ENCODE assay signal across 28 mouse cellular contexts in the genomic region with DNA sequence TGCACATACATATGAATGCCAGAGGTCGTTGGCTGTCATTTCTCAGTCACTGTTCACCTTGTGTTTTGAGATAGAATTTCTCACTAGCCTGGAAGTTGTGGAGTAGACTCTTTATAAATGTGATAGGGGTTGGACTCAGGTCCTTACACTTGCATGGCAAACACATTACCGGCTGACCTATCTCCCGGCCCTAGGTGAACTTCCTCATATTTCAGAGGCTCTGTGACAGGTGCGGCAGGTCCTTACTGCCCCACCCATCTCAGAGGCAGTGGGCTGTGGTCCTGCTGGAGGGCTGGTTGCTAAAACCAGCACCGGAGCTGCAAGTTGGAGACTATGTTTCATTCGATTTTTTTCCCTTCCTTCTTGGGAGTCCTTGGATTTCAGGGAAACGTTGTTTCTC. TPM values are rescaled to one million over a fixed set of nuclear protein-coding genes. Genes with fewer than 3 reads are reported as not detected.
DNase-seq lines count a peak whose midpoint lies in the region; ATAC-seq and TF ChIP-seq lines count a peak whose summit lies in the region.
"Had no signal": no experiment of that assay in that cellular context is flagged by ENCODE, and none has a peak within 500 bp of the region (broad histone marks: within the 10 kb centered on the region; RNA-seq: fewer than 3 reads in every experiment).

No protein-coding gene starts in this region.

- H3K4me1 ChIP-seq in heart, embryonic 12.5 days (replicated peaks), result peaks cover 61% of the 10 kb centered on the region
- peaks cover 33% of the 10 kb centered on the region for H3K4me1 ChIP-seq in lung, embryonic 15.5 days
- H3K4me1 ChIP-seq in intestine, embryonic 16.5 days (ENCODE audit: control insufficient read depth, insufficient read depth, low read length), result peaks cover 21% of the 10 kb centered on the region
- peaks cover 12% of the 10 kb centered on the region; the same call in 1 of the 2 replicates for H3K4me1 ChIP-seq in stomach, postnatal 0 days (replicated peaks; ENCODE audit: control insufficient read depth, insufficient read depth)
- H3K4me1 ChIP-seq in midbrain, embryonic 16.5 days (ENCODE audit: control insufficient read depth, insufficient read depth, low read length), result peaks cover 9% of the 10 kb centered on the region

- H3K4me3 ChIP-seq in heart, embryonic 12.5 days, result no peak overlapping the region
- H3K4me3 ChIP-seq in lung, embryonic 15.5 days, result no peak overlapping the region
- H3K4me3 ChIP-seq in intestine, embryonic 16.5 days (ENCODE audit: low read length), result no peak overlapping the region
- H3K4me3 ChIP-seq in stomach, postnatal 0 days (ENCODE audit: low read depth, low read length), result no peak overlapping the region
- H3K4me3 ChIP-seq in midbrain, embryonic 16.5 days (ENCODE audit: low read depth, low read length), result no peak overlapping the region
- H3K4me3 ChIP-seq: embryonic facial prominence, embryonic 10.5 days; forebrain, embryonic 15.5 days; hindbrain, embryonic 12.5 days; limb, embryonic 12.5 days; midbrain, embryonic 15.5 days had no signal

- TF ChIP-seq CTCF in stomach, postnatal 0 days (IDR thresholded peaks at IDR 0.05; ENCODE audit: low read depth), result no peak

- no peak for TF ChIP-seq EP300 in stomach, postnatal 0 days (optimal IDR thresholded peaks at IDR 0.05)

- no peak for ATAC-seq in heart, embryonic 12.5 days (ENCODE audit: insufficient number of reproducible peaks, low FRiP score)
- ATAC-seq in lung, embryonic 15.5 days (ENCODE audit: borderline replicate concordance, extremely low read depth, low FRiP score, low TSS enrichment), result no peak
- ATAC-seq in intestine, embryonic 16.5 days, result peak; percentile 49
- ATAC-seq in stomach, postnatal 0 days (ENCODE audit: low FRiP score, low TSS enrichment), result peak; percentile 51
- ATAC-seq in midbrain, embryonic 16.5 days, result no peak
- ATAC-seq: forebrain, embryonic 15.5 days; liver, postnatal 0 days; midbrain, embryonic 15.5 days had no signal

- 51% methylated on average over 7 of the region's 7 CpGs for WGBS in heart, embryonic 12.5 days
- 19% methylated on average over 7 of the region's 7 CpGs for WGBS in lung, embryonic 15.5 days
- WGBS in intestine, embryonic 16.5 days, result 35% methylated on average over 7 of the region's 7 CpGs
- 28% methylated on average over 7 of the region's 7 CpGs for WGBS in stomach, postnatal 0 days
- 82% methylated on average over 7 of the region's 7 CpGs for WGBS in midbrain, embryonic 16.5 days

- no peak for DNase-seq in heart, postnatal 25 days (ENCODE audit: low spot score)
- no peak for DNase-seq in lung, postnatal 4 days
- DNase-seq in stomach, postnatal 0 days (ENCODE audit: low spot score), result peak; percentile 68
- DNase-seq: adrenal gland, postnatal 36 days; cerebellum, adult 9-10 months; gastrocnemius, postnatal 10 days; kidney, adult 8-10 months; kidney, postnatal 10 days; liver, postnatal 0 days; thymus, adult 18-20 months; thymus, postnatal 4 days had no signal

- H3K4me2 ChIP-seq in heart, embryonic 12.5 days, result no peak overlapping the region
- no peak overlapping the region for H3K4me2 ChIP-seq in lung, embryonic 15.5 days
- H3K4me2 ChIP-seq in intestine, embryonic 16.5 days (ENCODE audit: low read depth, low read length), result no peak overlapping the region
- no peak overlapping the region for H3K4me2 ChIP-seq in stomach, postnatal 0 days (replicated peaks; ENCODE audit: low read depth)
- H3K4me2 ChIP-seq in midbrain, embryonic 16.5 days (ENCODE audit: low read length), result no peak overlapping the region
- H3K4me2 ChIP-seq: forebrain, embryonic 15.5 days; hindbrain, embryonic 12.5 days; limb, embryonic 12.5 days; liver, embryonic 11.5 days; midbrain, embryonic 15.5 days had no signal

- H3K9ac ChIP-seq in heart, embryonic 12.5 days, result no peak overlapping the region
- no peak overlapping the region for H3K9ac ChIP-seq in lung, embryonic 15.5 days
- H3K9ac ChIP-seq in intestine, embryonic 16.5 days (ENCODE audit: low read depth, low read length), result no peak overlapping the region
- H3K9ac ChIP-seq in stomach, postnatal 0 days (ENCODE audit: low read length), result no peak overlapping the region
- no peak overlapping the region for H3K9ac ChIP-seq in midbrain, embryonic 16.5 days (ENCODE audit: low read depth, low read length)
- H3K9ac ChIP-seq: forebrain, embryonic 15.5 days; hindbrain, embryonic 12.5 days; limb, embryonic 12.5 days; liver, postnatal 0 days; midbrain, embryonic 15.5 days had no signal

- peak overlapping the region; percentile 32 for H3K27ac ChIP-seq in heart, embryonic 12.5 days (ENCODE audit: poor library complexity, severe bottlenecking)
- H3K27ac ChIP-seq in lung, embryonic 15.5 days, result 0 out of 2 replicates have a peak overlapping the region, but pooled peaks have one; percentile 7
- 0 out of 2 replicates have a peak overlapping the region, but pooled peaks have one; percentile 25 for H3K27ac ChIP-seq in intestine, embryonic 16.5 days (ENCODE audit: low read length)
- H3K27ac ChIP-seq in stomach, postnatal 0 days (replicated peaks), result peak overlapping the region; percentile 61
- H3K27ac ChIP-seq in midbrain, embryonic 16.5 days (ENCODE audit: low read length), result no peak overlapping the region
- H3K27ac ChIP-seq: embryonic facial prominence, embryonic 10.5 days; forebrain, embryonic 15.5 days; hindbrain, embryonic 12.5 days; limb, embryonic 12.5 days; macrophage; midbrain, embryonic 15.5 days had no signal

- intact Hi-C loops in heart, postnatal 25 days (cut with DNase I), result no loop called here

- H3K36me3 ChIP-seq in heart, embryonic 12.5 days, result no peaks in the 10 kb centered on the region
- no peaks in the 10 kb centered on the region for H3K36me3 ChIP-seq in lung, embryonic 15.5 days
- H3K36me3 ChIP-seq in intestine, embryonic 16.5 days (ENCODE audit: control insufficient read depth, insufficient read depth, low read length), result no peaks in the 10 kb centered on the region
- H3K36me3 ChIP-seq in stomach, postnatal 0 days (ENCODE audit: control insufficient read depth, insufficient read depth, low read length), result no peaks in the 10 kb centered on the region
- no peaks in the 10 kb centered on the region for H3K36me3 ChIP-seq in midbrain, embryonic 16.5 days (ENCODE audit: control insufficient read depth, insufficient read depth, low read length)
- H3K36me3 ChIP-seq: embryonic facial prominence, embryonic 10.5 days; forebrain, embryonic 15.5 days; hindbrain, embryonic 12.5 days; limb, embryonic 12.5 days; midbrain, embryonic 15.5 days had no signal

- no peaks in the 10 kb centered on the region for H3K9me3 ChIP-seq in heart, embryonic 12.5 days (replicated peaks)
- H3K9me3 ChIP-seq in lung, embryonic 15.5 days, result no peaks in the 10 kb centered on the region
- H3K9me3 ChIP-seq in intestine, embryonic 16.5 days (ENCODE audit: control insufficient read depth, low read length), result no peaks in the 10 kb centered on the region
- no peaks in the 10 kb centered on the region for H3K9me3 ChIP-seq in stomach, postnatal 0 days (ENCODE audit: control insufficient read depth, low read length)
- no peaks in the 10 kb centered on the region for H3K9me3 ChIP-seq in midbrain, embryonic 16.5 days (replicated peaks; ENCODE audit: control insufficient read depth, low read length, poor library complexity, severe bottlenecking)
- H3K9me3 ChIP-seq: embryonic facial prominence, embryonic 10.5 days; forebrain, embryonic 15.5 days; hindbrain, embryonic 12.5 days; limb, embryonic 12.5 days; midbrain, embryonic 15.5 days had no signal

- no peaks in the 10 kb centered on the region for H3K27me3 ChIP-seq in heart, embryonic 12.5 days (replicated peaks)
- H3K27me3 ChIP-seq in lung, embryonic 15.5 days, result peaks cover 10% of the 10 kb centered on the region; the same call in 1 of the 2 replicates
- no peaks in the 10 kb centered on the region for H3K27me3 ChIP-seq in intestine, embryonic 16.5 days (replicated peaks; ENCODE audit: control insufficient read depth, insufficient read depth, low read length)
- no peaks in the 10 kb centered on the region for H3K27me3 ChIP-seq in stomach, postnatal 0 days (ENCODE audit: control insufficient read depth, insufficient read depth, low read length)
- H3K27me3 ChIP-seq in midbrain, embryonic 16.5 days (ENCODE audit: control insufficient read depth, insufficient read depth, low read depth, low read length), result no peaks in the 10 kb centered on the region
- H3K27me3 ChIP-seq: forebrain, embryonic 15.5 days; hindbrain, embryonic 12.5 days; midbrain, embryonic 15.5 days had no signal

RNA-seq across cellular contexts. Expression of gene Efhd2, which starts 3.9 kb away (rescaled TPM):
- 119 and 121 TPM in 2 replicates for polyA plus RNA-seq in heart, embryonic 12.5 days (2016; fragmentation: Nextera tagmentation; extraction: Ambion mirVana)
- total RNA-seq in heart, postnatal 25 days (2021), result 10 to 100 TPM; 16.4 to 21.6 TPM
- 102 TPM in 2 replicates for polyA plus RNA-seq in lung, embryonic 15.5 days (2015; fragmentation: Nextera tagmentation; extraction: Ambion mirVana)
- polyA plus RNA-seq in intestine, embryonic 16.5 days (2015; fragmentation: Nextera tagmentation; extraction: Ambion mirVana), result 140 and 163 TPM in 2 replicates
- 111 and 121 TPM in 2 replicates for polyA plus RNA-seq in stomach, postnatal 0 days (2015; fragmentation: Nextera tagmentation; extraction: Ambion mirVana)
- polyA plus RNA-seq in midbrain, embryonic 16.5 days (2015; fragmentation: Nextera tagmentation; extraction: Ambion mirVana), result 56.6 and 67.4 TPM in 2 replicates

RNA-seq across cellular contexts. Expression of gene Ctrc, which starts 32.5 kb away (rescaled TPM):
- not detected in 2 replicates for polyA plus RNA-seq in heart, embryonic 12.5 days (2016; fragmentation: Nextera tagmentation; extraction: Ambion mirVana)
- not detected for total RNA-seq in heart, postnatal 25 days (2021)
- not detected in 2 replicates for polyA plus RNA-seq in lung, embryonic 15.5 days (2015; fragmentation: Nextera tagmentation; extraction: Ambion mirVana)
- 0.29 and 0.87 TPM in 2 replicates for polyA plus RNA-seq in intestine, embryonic 16.5 days (2015; fragmentation: Nextera tagmentation; extraction: Ambion mirVana)
- not detected in 2 replicates for polyA plus RNA-seq in stomach, postnatal 0 days (2015; fragmentation: Nextera tagmentation; extraction: Ambion mirVana)
- polyA plus RNA-seq in midbrain, embryonic 16.5 days (2015; fragmentation: Nextera tagmentation; extraction: Ambion mirVana), result not detected in 2 replicates
- total RNA-seq: adrenal gland, postnatal 36 days; ES-E14; gastrocnemius, postnatal 10 days; granulocyte monocyte progenitor cell, adult 5-6 weeks; layer of hippocampus, postnatal 25 days; left cerebral cortex, postnatal 14 days had no signal
- polyA plus RNA-seq: embryonic facial prominence, embryonic 10.5 days; forebrain, embryonic 15.5 days; heart, embryonic 16.5 days; hindbrain, embryonic 12.5 days; limb, embryonic 12.5 days; liver, embryonic 11.5 days; liver, postnatal 0 days; macrophage; midbrain, embryonic 15.5 days; neural tube, embryonic 14.5 days had no signal

RNA-seq across cellular contexts. Expression of gene Cela2a, which starts 52.7 kb away (rescaled TPM):
- not detected in 2 replicates for polyA plus RNA-seq in heart, embryonic 12.5 days (2016; fragmentation: Nextera tagmentation; extraction: Ambion mirVana)
- not detected for total RNA-seq in heart, postnatal 25 days (2021)
- polyA plus RNA-seq in lung, embryonic 15.5 days (2015; fragmentation: Nextera tagmentation; extraction: Ambion mirVana), result 2.1 TPM in 1 of 2 replicates, not detected in the other
- 455 and 890 TPM in 2 replicates for polyA plus RNA-seq in intestine, embryonic 16.5 days (2015; fragmentation: Nextera tagmentation; extraction: Ambion mirVana)
- polyA plus RNA-seq in stomach, postnatal 0 days (2015; fragmentation: Nextera tagmentation; extraction: Ambion mirVana), result 18.1 and 22.4 TPM in 2 replicates
- polyA plus RNA-seq in midbrain, embryonic 16.5 days (2015; fragmentation: Nextera tagmentation; extraction: Ambion mirVana), result 0.40 TPM in 1 of 2 replicates, not detected in the other
- total RNA-seq: adrenal gland, postnatal 36 days; gastrocnemius, postnatal 10 days; granulocyte monocyte progenitor cell, adult 5-6 weeks; layer of hippocampus, postnatal 25 days; left cerebral cortex, postnatal 14 days had no signal
- polyA plus RNA-seq: embryonic facial prominence, embryonic 10.5 days; forebrain, embryonic 15.5 days; hindbrain, embryonic 12.5 days; limb, embryonic 12.5 days; liver, embryonic 11.5 days; macrophage; neural tube, embryonic 14.5 days had no signal

Comparison
In these comparisons a context has a peak if more than half of its experiments do, and no peak if none do; other contexts are left out.
1. ATAC-seq: peak in intestine, embryonic 16.5 days (single experiment) and stomach, postnatal 0 days (single experiment); none in heart, embryonic 12.5 days (single experiment), lung, embryonic 15.5 days (single experiment) and midbrain, embryonic 16.5 days (single experiment).
2. RNA of gene Cela2a, which starts 52.7 kb away (polyA plus RNA-seq): 455 to 890 TPM in intestine, embryonic 16.5 days; 18.1 to 22.4 TPM in stomach, postnatal 0 days, 0.40 TPM in midbrain, embryonic 16.5 days, 2.1 TPM in lung, embryonic 15.5 days and not detected in heart, embryonic 12.5 days; every median in the first group is over 10 times any median in the second.